Mouse (Mus musculus) layer of hippocampus, postnatal 10 days (tissue): ENCODE measurements around the gene Cutal. TPM values are rescaled to one million over a fixed set of nuclear protein-coding genes. Genes with fewer than 3 reads are reported as not detected.
"Not testable (repeated sequence)": the region's sequence is repeated elsewhere in the genome, so short reads cannot be mapped to it uniquely, and the experiment has no call there.

Source experiments
- DNase-seq, 2 experiments: peaks; one replicate each; pipeline ENCODE4 v3.0.0; 2021; ENCODE audit warnings: low spot score in 2 of 2
- long read RNA-seq: library from polyadenylated mRNA; stranded (forward); transcript quantifications from one replicate; pipeline ENCODE4 v2.0.0, GENCODE M21; 2023
- total RNA-seq, 2 experiments: library from RNA; stranded (reverse); gene quantifications; 2 replicates each; pipeline ENCODE4 v1.2.3; 2021

Gene Cutal
- total RNA-seq, result under 1 TPM; 0.27 to 0.47 TPM
- long read RNA-seq, partial matches to known transcripts, result 0 of 1 reads
- long read RNA-seq, other reads (novel, unspliced or antisense), result 1 of 1 reads

DNA sequence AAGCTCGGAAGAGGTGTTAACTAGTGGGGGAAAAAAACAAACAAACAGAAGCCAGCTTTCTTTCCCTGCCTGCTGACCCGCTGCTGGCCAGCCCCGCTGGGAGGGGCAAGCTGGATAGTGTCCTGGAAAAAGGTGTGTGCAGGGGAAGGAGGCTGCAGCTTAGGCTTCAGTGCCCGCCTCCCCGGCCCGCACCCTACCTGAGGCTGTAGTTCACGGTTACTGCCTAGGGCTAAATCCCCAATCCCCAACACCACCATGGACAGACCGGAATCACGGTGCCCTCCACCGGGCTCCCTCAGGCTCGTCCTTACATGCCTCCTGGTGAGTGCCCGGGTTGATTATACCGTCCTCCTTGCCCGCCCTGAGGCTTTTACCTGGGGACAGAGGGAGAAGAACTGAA, at the start of gene Cutal:
TSS of gene Cutal (plus strand) at position 126 of the 400 bp plus-strand sequence.
- DNase-seq, result no peak

DNA sequence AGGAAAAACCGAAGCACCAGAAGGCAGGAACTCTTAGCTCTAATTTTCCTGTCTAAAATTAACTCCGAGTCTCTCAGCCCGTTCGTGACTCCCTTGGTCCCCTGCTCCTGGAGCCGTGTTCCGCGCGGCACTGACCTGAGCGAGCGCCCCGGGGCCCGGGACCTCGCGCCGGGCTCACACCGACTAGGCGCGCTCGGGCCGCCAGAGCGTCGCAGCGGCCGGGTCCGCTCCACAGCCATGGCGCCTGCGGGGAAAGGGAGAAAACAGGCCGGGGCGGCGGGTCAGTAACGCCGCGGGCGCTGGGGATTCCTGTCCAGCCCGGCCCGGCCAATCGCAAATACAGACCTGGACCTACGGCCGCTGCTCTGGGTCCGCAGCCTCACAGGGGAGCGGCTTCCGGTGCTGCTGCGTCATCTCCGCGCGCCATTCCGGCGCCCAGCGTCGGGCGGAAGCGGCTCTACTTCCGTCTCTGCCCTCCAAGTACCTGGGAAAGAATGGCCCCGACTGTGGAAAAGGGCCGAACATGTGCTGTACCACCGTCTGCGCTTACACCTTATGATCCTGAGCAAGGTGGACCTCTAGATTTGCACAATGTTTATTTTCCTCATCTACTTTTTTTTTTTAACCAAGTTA, 48.3 kb upstream of the Cutal start, which contains the start of gene Fbxw2:
TSS of gene Fbxw2 (minus strand) at position 485 of the 633 bp plus-strand sequence.
- peak; percentile 87 to 92 for DNase-seq

DNA sequence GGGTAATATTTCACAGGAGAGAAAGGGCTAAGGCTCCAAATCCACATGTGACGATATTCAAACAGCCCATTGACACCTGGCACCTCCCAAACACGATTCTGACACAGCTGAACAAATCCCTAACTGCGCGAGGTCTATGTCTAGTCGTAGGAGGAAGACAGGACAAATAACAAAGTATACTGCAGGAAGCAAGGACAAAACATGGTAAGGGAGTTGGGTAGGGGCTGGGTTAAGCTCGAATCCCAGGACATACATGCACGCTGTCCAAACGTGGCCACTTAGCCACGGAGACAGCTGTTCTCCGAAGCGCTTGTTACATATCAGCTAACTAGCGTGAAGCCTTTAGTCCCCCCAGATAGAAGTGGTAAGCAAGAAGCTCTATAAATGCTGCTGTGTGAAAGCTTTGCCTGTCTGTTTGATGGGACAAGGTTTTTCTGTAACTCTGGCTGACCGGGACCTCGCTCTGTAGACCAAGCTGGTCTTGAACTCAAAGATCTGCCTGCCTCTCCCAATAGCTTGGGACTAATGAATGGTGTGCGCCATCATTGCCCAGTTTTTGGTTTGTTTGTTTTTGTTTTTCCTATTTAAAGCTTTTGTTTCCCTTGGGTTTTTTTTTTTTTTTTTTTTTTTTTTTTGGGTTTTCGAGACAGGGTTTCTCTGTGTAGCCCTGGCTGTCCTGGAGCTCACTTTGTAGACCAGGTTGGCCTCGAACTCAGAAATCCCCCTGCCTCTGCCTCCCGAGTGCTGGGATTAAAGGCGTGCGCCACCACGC, 47.5 kb upstream of the Cutal start:
- DNase-seq, result no peak

DNA sequence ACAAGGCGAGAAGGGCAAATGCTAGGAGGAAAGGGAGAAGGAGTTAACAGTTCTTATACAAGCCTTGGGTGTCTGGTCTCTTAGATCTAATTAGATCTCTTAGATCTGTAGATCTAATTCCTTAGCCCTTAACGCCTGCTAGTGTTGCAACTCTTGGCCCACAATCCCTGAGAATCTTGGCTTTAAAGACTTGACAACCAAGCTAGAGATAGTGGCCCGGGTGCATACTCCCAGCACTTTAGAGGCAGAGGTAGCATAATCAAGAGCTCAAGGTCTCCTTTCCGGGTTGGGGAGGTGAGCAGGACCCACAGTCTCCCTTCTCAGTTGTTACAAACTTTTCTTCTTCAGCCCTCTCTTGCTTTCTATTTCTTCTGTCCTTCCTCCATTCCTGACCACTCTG, 46.6 kb upstream of the Cutal start:
- DNase-seq, result no peak

DNA sequence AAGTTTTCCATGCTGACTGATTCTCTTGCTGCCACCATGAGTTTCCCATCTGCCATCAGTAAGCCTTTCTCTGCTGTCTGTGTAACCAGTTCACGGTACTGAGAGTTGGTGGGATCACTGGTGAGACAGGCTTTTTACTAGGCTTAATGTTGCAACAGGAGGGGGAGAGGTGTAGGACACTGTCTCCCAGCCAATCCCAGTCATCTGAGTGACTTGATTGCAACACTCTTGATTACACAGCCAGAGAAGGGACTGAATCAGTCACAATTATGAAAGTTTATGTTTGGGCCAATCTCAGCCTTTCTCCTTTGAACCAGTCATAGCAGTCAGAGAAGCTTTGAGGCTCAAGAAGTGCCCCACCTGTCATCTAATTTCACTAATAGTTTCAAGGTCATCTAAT, 46.2 kb upstream of the Cutal start:
- no peak for DNase-seq

DNA sequence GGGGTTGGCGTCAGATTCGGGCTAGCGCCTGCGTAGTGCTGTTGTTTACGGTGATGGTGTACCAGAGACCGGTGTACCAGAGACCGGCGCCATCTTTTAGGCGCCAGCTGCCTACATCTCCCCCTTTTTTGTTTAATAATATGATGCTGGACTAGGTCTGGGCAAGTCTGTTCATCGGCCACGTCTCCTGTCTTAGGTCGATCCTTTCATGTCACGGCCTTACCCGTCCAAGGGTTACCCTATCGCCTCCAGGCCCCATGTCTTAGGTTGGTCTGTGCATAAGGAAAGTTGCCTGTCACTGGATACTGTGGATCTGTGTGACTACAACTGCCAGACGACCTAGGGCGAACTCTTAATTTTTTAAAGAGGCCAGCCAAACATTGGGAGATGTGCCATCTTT, 44.1 kb upstream of the Cutal start:
- not testable (repeated sequence) for DNase-seq

DNA sequence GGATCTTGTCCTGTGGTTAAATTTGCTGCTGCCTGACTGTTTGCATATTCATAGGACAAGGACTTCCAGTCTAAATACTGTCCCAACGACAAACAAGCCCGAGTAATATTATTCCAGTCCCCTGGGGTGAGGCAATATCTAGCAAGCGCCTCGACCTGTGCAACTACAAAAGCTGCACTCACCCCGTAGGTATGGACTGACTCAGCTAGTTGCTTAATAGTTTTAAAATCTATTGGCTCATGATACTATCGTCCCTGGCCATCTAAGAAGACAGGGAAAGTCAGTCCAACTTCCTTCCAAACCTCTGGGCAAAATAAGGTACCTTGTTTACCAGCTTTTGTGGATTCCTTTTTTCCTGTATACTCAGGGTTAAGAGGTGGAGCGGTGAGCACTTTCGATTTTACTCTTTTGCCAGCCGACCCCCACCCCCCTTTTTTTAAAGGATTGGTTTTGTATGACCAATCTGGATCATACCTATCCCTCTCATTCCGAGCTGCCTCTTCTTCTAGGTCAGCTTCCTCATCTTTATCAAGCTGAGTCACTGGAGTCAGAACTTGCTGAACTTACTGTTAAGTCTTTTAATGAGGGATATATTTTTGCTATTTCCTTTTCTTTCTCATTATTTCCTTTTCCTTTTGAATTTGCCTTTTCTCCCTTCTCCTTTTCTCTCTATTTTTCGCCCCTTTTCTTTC, 41.3 kb upstream of the Cutal start, which contains the start of gene Gm34653:
TSS of gene Gm34653 (plus strand) at position 242 of the 692 bp plus-strand sequence.
- DNase-seq, result not testable (repeated sequence)

DNA sequence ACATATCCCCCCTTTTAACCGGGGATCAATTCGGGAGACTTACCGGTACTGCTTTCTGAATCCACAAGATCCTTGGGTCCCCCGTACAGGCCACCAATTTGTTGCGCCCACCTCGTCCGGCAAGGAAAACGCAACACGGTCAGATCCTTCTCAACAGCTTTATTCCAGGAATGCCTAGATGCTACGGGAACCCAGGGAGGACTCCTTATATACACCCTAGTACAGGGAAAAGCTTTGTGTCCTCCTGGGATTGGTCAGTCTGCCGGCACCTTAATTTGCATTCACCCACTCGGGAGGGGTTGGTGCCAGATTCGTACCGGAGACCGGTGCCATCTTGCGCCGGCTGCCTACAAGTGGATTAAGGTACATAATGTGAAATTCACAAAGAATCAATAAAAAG, 40.6 kb upstream of the Cutal start:
- no peak for DNase-seq

DNA sequence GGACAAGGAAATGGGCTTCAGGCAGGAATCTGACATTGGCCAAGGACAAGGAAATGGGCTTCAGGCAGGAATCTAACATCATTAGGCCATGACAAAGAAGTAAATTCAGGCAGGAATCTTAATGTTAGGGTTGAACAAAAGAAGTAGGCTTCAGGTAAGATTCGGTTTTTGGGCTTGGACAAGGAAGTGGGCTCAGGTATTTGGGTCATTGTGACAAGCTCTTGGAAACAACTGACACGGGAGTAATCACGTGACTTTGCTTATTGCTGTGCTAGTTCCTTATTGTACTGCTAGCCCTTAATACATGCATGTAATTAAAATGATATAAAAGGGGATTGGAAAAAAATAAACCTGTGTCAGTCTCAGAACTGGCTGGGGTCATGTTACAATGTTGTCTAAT, 38.5 kb upstream of the Cutal start:
- DNase-seq, result no peak

DNA sequence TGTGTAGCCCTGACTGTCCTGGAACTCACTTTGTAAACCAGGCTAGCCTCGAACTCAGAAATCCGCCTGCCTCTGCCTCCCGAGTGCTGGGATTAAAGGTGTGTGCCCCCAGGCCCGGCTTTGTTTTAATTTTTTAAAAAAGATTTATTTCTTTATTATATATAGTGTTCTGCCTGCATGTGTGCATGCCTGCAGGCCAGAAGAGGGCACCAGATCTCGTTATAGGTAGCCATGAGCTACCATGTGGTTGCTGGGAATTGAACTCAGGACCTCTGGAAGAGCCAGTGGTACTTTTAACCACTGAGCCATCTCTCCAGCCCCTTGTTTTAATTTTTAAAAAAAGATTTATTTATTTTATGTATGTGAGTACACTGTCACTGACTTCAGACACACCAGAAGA, 34.1 kb upstream of the Cutal start:
- not testable (repeated sequence) for DNase-seq

DNA sequence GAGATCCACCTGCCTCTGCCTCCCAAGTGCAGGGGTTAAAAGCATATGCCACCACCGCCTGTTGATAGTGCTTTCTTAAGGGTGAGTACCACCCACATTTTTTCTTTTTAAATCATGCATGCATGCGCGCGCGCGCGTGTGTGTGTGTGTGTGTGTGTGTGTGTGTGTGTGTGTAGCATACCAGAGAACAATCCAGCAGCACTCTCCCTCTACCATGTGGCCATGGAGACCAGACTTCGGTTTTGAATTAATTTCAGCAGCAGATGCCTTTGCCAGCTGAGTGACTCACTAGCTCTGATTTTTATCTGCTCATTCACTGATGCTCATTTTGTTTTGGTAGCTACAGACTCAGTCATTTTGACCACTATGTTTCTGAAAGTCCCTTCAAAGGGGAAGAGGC, 32.5 kb upstream of the Cutal start:
- DNase-seq, result peak; percentile 27 to 45

DNA sequence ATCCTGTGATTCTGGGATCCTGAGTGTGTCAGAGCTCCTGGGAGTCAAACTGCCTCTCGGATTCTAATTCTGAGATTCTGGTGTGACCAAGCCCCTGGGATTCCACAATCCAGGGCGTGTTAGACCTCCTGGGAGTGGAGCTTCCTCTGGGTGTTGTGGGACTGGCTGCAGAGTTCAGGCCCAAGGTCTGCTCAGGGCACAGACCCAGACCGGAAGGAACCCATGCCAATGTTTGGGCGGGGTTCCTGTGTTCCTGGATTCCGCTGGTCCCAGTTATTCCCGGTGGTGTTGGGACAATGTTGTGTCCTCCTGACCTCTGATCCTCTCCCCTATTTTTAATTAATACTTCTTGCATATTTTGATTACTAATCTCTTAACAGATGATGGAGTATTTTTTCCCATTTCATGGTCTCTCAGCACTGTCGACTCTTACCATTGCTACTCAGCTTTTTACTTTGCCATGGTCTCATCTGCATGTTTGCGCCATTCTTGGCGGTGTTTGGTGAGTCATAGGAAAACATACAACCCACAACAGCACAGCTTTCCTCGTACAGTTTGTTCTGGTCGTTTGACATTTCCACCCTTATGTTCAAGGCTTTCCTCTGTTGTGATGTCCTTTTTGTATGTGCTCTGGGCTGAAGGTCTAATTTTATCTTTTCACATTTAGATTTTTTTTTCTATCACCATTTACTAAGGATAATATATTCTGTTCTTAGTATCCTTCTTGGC, 30.8 kb upstream of the Cutal start:
- no peak for DNase-seq

DNA sequence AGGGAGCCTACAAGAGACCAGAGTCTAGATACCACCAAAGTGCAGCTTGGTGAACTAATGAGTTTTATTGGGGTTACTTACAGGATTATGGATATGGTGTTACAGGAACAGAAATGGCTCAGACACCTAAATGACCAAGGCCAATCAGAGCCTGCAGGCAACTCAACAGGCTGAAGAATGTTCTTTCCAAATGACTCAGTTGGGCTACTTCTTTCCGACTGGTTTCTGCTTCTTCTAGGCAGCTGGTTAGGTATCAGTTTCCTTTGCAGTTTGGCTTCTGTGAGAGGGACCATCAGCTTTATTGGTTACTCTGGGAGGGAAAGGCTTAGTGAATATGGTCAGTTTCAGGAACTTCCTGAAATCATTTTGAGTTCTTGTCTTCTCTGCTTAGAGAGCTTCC, 26.5 kb upstream of the Cutal start:
- DNase-seq, result no peak

DNA sequence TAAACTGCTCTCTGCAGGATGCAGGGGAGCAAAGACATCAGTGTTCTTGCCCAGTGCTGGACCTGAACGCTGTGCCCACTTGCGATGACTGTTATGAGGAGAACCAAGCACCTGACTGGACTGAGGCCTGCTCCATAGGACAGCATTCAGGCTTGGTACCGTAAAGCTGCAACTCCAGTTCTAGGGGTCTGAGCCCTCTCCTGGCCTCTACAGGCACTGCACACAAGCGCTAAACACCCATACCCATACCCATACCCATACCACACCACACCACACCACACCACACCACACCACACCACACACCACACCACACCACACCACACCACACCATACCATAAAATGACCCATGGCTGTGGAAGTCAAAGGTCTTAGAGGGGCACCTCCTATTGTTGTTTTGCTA, 18.9 kb upstream of the Cutal start:
- no peak for DNase-seq

DNA sequence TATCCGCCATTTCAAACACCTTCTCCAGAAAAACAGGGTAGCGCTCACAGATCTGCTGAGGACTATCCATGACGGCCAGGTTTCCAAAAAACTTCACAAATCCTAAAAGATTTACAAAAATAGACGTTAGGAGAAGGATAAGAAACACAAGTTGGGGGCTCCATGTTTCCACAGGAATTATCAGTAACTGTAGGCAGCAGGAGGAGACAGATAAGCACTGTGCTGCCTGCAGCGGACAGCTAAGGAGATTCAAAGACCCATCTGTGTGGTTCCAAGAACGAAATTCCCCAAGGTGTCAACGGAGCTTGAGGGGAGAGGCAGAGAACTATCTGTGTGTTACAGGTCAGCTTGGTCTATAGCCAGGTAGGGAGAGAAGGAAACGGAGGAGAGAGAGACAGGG, 16.5 kb upstream of the Cutal start:
- no peak for DNase-seq

DNA sequence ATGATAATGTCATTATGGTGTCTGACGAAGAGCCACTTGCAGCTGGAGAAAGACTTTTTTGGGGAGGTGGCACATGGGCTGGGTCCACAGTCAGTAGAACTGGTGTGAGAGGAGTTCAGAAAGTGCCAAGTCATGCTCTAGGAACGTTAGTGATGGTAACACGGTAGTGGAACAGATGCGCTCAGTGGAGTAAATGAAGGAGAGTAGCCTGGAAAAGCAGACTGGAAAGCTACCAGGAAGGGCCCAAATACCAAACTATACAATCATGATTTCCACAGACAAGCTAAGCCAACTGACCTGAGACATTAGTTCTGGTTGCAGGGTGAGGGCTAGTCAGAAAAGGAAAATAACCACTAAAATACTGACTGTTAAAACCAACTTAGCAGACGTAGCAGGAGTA, 4.5 kb upstream of the Cutal start:
- DNase-seq, result no peak

DNA sequence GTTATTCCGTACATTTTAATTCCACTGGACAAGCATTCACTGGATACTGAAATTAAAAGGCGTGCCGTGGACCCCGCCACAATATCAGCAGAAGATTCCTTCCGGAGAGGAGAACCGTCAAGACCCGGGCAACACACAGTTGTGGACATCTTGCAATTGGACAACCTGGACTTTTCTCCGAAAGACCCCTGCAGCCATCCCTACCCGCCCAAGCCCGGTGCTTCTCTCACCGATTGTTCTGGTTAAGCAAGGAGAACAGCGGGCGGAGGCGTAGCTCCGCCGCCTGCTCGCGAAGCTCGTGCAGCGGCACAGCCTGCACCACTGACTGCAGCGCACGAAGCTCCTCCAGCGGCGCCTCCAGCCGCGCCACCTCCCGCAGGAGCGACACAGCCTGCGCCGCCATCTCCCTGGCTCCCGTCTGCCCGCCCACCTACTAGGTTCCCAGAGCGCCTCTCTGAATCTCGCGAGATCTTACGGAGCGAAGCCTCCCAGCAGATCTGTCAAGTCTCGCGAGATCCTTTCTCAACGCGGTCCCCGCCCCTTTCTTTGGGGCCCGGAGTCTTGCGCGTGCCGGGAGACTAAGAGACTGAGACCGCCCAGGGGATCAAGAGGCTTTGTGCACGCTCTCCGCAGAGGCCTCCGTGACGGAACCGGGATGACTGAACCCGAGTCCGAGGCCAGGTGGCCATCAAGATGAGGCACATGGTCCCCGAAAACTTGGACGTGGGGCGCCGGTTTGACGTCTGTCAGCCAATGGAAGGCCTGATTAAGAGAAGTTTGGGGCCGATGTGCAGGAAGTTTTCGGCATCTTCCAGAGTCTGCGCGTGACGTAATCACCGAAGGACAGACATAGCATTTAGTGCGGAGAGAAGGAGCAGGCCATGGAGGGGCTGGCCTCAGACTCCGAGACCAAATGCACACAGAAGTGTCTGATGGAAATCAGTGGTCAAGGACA, 3.4 kb upstream of the Cutal start:
- DNase-seq, result peak; percentile 87 to 89

DNA sequence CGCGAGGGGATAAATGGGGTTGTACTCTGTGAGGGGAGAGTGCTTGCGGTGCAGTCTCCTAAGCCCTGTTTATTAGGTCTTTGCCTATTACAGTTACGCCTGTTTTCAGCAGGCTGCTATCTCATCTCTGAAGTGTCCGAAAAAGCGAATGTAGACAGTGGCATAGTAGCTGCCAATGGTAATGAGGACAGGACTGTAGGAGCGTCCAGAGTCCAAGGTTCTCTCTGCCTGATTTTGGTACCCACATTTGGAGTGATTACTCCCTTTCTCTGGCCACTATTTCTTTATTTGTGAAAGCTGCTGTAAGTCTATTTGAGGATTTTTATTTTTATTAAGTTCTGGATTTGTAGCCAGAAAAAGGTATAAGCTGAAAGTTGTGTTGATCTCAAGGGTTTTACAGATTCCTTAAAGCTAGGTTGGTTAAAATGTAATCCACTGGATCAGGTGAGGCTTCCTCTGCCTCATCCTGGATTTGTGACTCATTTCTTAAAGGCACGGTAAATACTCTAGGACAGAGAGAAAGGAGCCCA, 685 bp downstream of the Cutal start, which contains the start of gene Psmd5:
TSS of gene Psmd5 (minus strand) at position 153 of the 530 bp plus-strand sequence.
- DNase-seq, result no peak

DNA sequence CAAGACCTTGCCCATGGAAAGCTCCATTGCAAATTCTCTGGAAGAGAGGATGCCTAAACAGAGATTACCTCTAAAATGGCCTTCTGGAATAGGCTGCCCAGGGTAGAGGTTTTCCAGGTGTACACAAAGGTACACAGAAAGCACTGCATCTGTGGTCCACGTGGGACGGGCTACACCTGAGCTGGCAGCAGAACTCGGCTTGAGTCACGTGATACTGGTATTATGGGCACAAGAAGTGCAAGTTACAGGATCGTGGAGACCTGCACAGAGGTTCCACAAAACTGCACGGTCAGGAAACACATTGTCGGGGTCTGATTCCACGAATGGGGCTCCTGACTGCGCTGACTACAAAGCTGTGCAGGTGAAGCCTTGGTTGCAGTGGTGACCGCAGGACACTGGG, 5.9 kb downstream of the Cutal start:
- no peak for DNase-seq

DNA sequence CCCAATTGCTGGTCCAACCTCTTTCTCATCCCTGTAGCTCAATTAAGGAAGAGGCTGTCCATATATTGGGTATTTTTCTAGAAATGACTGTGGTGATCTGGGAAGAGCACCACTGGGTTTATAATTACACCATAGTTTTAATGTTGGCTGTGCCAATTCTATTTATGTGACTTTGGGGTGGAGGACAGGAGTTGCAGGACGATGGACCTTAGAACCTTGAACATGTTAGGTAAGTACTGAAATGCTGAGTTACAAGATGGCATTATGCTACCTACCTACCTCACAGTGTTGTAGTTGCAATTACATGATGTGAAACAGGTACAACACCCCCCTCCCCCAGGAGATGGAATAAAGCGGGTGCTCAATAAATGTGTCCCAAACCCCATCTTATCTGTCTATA, 8.6 kb downstream of the Cutal start:
- no peak for DNase-seq
